In the genomic region with DNA sequence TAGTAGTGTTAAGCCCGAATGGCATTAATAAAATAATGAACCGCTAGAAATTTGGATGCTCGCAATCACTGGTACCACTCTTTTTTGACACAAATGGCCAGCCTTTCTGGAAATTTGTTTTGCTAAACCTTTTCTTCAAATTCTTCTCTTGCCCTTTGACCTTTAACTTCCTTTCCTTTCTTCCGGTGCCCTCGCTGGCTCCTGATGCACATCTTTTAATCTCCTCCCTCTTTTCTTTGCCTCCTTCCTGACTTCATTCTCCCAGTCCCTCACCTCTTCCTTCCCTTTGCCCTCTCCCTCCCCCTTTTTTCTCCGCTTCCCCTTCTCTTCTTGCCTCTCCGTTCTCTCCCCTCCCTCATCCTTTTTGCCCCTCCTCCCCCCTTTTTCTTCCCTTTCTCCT, we compare ENCODE assay signal across 9 mouse cellular contexts.
A peak's percentile ranks its signal among the peaks of the same experiment; 100 is the strongest.
DNase-seq lines count a peak whose midpoint lies in the region; ATAC-seq and TF ChIP-seq lines count a peak whose summit lies in the region.
"Had no signal": no experiment of that assay in that cellular context is flagged by ENCODE, and none has a peak within 500 bp of the region (broad histone marks: within the 10 kb centered on the region; RNA-seq: fewer than 3 reads in every experiment).

No protein-coding gene starts in this region.

- peak overlapping the region; percentile 54; the same call in 1 of the 2 replicates for H3K4me2 ChIP-seq in liver, embryonic 11.5 days
- no peak overlapping the region for H3K4me2 ChIP-seq in liver, postnatal 0 days (ENCODE audit: low read depth, low read length)
- peak overlapping the region; percentile 48 for H3K4me2 ChIP-seq in embryonic facial prominence, embryonic 15.5 days (replicated peaks)
- H3K4me2 ChIP-seq in hindbrain, embryonic 16.5 days (ENCODE audit: low read length) = peak overlapping the region; percentile 67
- H3K4me2 ChIP-seq in neural tube, embryonic 12.5 days (replicated peaks) = peak overlapping the region; percentile 55

- 17% methylated on average over 7 of the region's 7 CpGs for WGBS in liver, embryonic 11.5 days
- WGBS in liver, postnatal 0 days (ENCODE audit: insufficient replicate concordance) = 16% methylated on average over 7 of the region's 7 CpGs
- WGBS in embryonic facial prominence, embryonic 15.5 days = 31% methylated on average over 7 of the region's 7 CpGs
- 13% methylated on average over 7 of the region's 7 CpGs for WGBS in hindbrain, embryonic 16.5 days
- 14% methylated on average over 7 of the region's 7 CpGs for WGBS in neural tube, embryonic 12.5 days

- no peak for ATAC-seq in liver, embryonic 11.5 days (replicated peaks; ENCODE audit: low FRiP score)
- ATAC-seq in liver, postnatal 0 days = no peak
- no peak for ATAC-seq in embryonic facial prominence, embryonic 15.5 days (ENCODE audit: insufficient number of reproducible peaks, low FRiP score, low TSS enrichment, low read depth)
- no peak for ATAC-seq in hindbrain, embryonic 16.5 days
- ATAC-seq in neural tube, embryonic 12.5 days (ENCODE audit: low FRiP score, low read depth) = no peak

- H3K27ac ChIP-seq in liver, embryonic 11.5 days (ENCODE audit: low read depth, low read length) = no peak overlapping the region
- no peak overlapping the region for H3K27ac ChIP-seq in liver, postnatal 0 days (ENCODE audit: low read depth)
- H3K27ac ChIP-seq in embryonic facial prominence, embryonic 15.5 days (replicated peaks) = no peak overlapping the region
- H3K27ac ChIP-seq in hindbrain, embryonic 16.5 days (ENCODE audit: low read depth, low read length) = no peak overlapping the region
- H3K27ac ChIP-seq in neural tube, embryonic 12.5 days = no peak overlapping the region

- no peak overlapping the region for H3K9ac ChIP-seq in liver, embryonic 11.5 days (ENCODE audit: low read depth, low read length)
- no peak overlapping the region for H3K9ac ChIP-seq in liver, postnatal 0 days (replicated peaks)
- H3K9ac ChIP-seq in embryonic facial prominence, embryonic 15.5 days = no peak overlapping the region
- no peak overlapping the region for H3K9ac ChIP-seq in hindbrain, embryonic 16.5 days (ENCODE audit: low read depth, low read length)
- peak overlapping the region; percentile 44; the same call in 1 of the 2 replicates for H3K9ac ChIP-seq in neural tube, embryonic 12.5 days

- no peaks in the 10 kb centered on the region for H3K9me3 ChIP-seq in liver, embryonic 11.5 days (ENCODE audit: control insufficient read depth, low read length)
- no peaks in the 10 kb centered on the region for H3K9me3 ChIP-seq in liver, postnatal 0 days (ENCODE audit: low read length)
- H3K9me3 ChIP-seq in embryonic facial prominence, embryonic 15.5 days (replicated peaks) = no peaks in the 10 kb centered on the region
- no peaks in the 10 kb centered on the region for H3K9me3 ChIP-seq in hindbrain, embryonic 16.5 days (ENCODE audit: control insufficient read depth, low read length)
- no peaks in the 10 kb centered on the region for H3K9me3 ChIP-seq in neural tube, embryonic 12.5 days

- no peak for DNase-seq in liver, embryonic 11.5 days (ENCODE audit: low spot score)
- DNase-seq in liver, postnatal 0 days = no peak
- DNase-seq in layer of hippocampus, adult 11-12 months (ENCODE audit: low spot score) = no peak
- DNase-seq in cerebellum, postnatal 14 days = no peak
- no peak for DNase-seq in adrenal gland, postnatal 14 days
- DNase-seq: kidney, postnatal 14 days had no signal

- no peak overlapping the region for H3K4me3 ChIP-seq in liver, embryonic 11.5 days (ENCODE audit: low read depth, low read length)
- no peak overlapping the region for H3K4me3 ChIP-seq in liver, postnatal 0 days (ENCODE audit: low read depth, low read length)
- no peak overlapping the region; the same call in 1 of the 2 replicates for H3K4me3 ChIP-seq in embryonic facial prominence, embryonic 15.5 days (replicated peaks)
- H3K4me3 ChIP-seq in hindbrain, embryonic 16.5 days (ENCODE audit: low read length) = peak overlapping the region; percentile 33; the same call in 1 of the 2 replicates
- no peak overlapping the region for H3K4me3 ChIP-seq in neural tube, embryonic 12.5 days

- TF ChIP-seq CTCF in liver, postnatal 0 days (IDR thresholded peaks at IDR 0.05; ENCODE audit: low read depth) = no peak

- no peak for TF ChIP-seq EP300 in liver, postnatal 0 days (IDR thresholded peaks at IDR 0.05; ENCODE audit: low read depth)

- no peaks in the 10 kb centered on the region for H3K36me3 ChIP-seq in liver, embryonic 11.5 days (ENCODE audit: control insufficient read depth, insufficient read depth, low read length)
- H3K36me3 ChIP-seq in liver, postnatal 0 days (replicated peaks; ENCODE audit: insufficient read depth, low read length) = no peaks in the 10 kb centered on the region
- H3K36me3 ChIP-seq in embryonic facial prominence, embryonic 15.5 days = no peaks in the 10 kb centered on the region
- no peaks in the 10 kb centered on the region for H3K36me3 ChIP-seq in hindbrain, embryonic 16.5 days (ENCODE audit: control insufficient read depth, insufficient read depth, low read length)
- H3K36me3 ChIP-seq in neural tube, embryonic 12.5 days = no peaks in the 10 kb centered on the region

- no peaks in the 10 kb centered on the region; the same call in 1 of the 2 replicates for H3K27me3 ChIP-seq in liver, embryonic 11.5 days (replicated peaks; ENCODE audit: control insufficient read depth, insufficient read depth, low read length)
- H3K27me3 ChIP-seq in liver, postnatal 0 days (ENCODE audit: insufficient read depth, low read length) = no peaks in the 10 kb centered on the region
- H3K27me3 ChIP-seq in embryonic facial prominence, embryonic 15.5 days = no peaks in the 10 kb centered on the region
- H3K27me3 ChIP-seq in hindbrain, embryonic 16.5 days (replicated peaks; ENCODE audit: control insufficient read depth, insufficient read depth, low read length) = no peaks in the 10 kb centered on the region; the same call in 1 of the 2 replicates
- no peaks in the 10 kb centered on the region for H3K27me3 ChIP-seq in neural tube, embryonic 12.5 days (replicated peaks)

- H3K4me1 ChIP-seq in liver, embryonic 11.5 days (replicated peaks; ENCODE audit: control insufficient read depth, insufficient read depth, low read length) = no peaks in the 10 kb centered on the region
- H3K4me1 ChIP-seq in liver, postnatal 0 days (ENCODE audit: insufficient read depth) = no peaks in the 10 kb centered on the region
- H3K4me1 ChIP-seq in embryonic facial prominence, embryonic 15.5 days = peaks cover 28% of the 10 kb centered on the region
- H3K4me1 ChIP-seq in hindbrain, embryonic 16.5 days (ENCODE audit: control insufficient read depth, insufficient read depth, low read depth, low read length) = peaks cover 9% of the 10 kb centered on the region
- peaks cover 22% of the 10 kb centered on the region for H3K4me1 ChIP-seq in neural tube, embryonic 12.5 days
